Mouse (Mus musculus): Measurements from ENCODE around the gene Sema3g. TPM values are rescaled to one million over a fixed set of nuclear protein-coding genes. Genes with fewer than 3 reads are reported as not detected.

Sema3g gene
- polyA plus RNA-seq, 1 experiment: 38.8 TPM

DNA sequence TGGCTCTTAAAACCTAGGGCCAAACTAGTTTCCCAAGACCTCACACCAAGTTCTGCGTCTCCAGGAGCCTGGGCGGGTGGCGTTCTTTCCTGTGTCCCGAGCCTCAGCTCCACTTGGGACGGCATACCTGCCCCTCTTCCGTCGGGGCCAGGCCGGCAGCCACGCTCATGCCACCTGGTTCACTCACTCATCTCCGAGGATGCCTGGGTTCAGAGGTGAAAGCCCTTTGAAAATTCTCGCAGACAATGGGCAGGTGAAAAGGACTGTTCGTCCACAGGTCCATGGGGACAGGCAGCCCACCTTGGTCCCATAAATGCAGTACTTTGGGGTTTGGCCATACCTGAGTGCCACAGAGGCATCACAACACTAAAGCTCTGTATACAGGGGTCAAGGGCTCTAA, 33.5 kb upstream of the Sema3g start:
- DNase-seq: no peak
- Histone ChIP-seq H3K4me1 (ENCODE audit: control insufficient read depth, insufficient read depth, low read length) (peaks cover 39% of the 10 kb centered on the region), H3K27ac (ENCODE audit: insufficient read depth, low read depth, low read length) (peak overlapping the region; percentile 6; the same call in 1 of the 2 replicates), H3K27me3 (replicated peaks; ENCODE audit: control insufficient read depth, insufficient read depth, low read length) (no peaks in the 10 kb centered on the region), H3K36me3 (ENCODE audit: control insufficient read depth, insufficient read depth, low read length) (peaks cover 12% of the 10 kb centered on the region), H3K4me3 (ENCODE audit: insufficient read depth, low read depth, low read length) (no peak overlapping the region)
- no peak for TF ChIP-seq CTCF (conservative IDR thresholded peaks at IDR 0.05; ENCODE audit: insufficient read depth, insufficient read length, low read depth, low read length)
- TF ChIP-seq POLR2A (IDR thresholded peaks at IDR 0.05; ENCODE audit: low read depth, low read length): no peak
- WGBS: 88% methylated on average over 12 of the region's 12 CpGs

GRCm38 (mm10) chr14:31186656-31187055, 31.0 kb upstream of the Sema3g start:
- peak; percentile 91 for DNase-seq
- peaks cover 12% of the 10 kb centered on the region for H3K36me3 ChIP-seq (ENCODE audit: control insufficient read depth, insufficient read depth, low read length)
- TF ChIP-seq CTCF (conservative IDR thresholded peaks at IDR 0.05; ENCODE audit: insufficient read depth, insufficient read length, low read depth, low read length) (no peak), POLR2A (IDR thresholded peaks at IDR 0.05; ENCODE audit: low read depth, low read length) (no peak)
- H3K27me3 ChIP-seq (replicated peaks; ENCODE audit: control insufficient read depth, insufficient read depth, low read length): no peaks in the 10 kb centered on the region
- H3K4me3 ChIP-seq (ENCODE audit: insufficient read depth, low read depth, low read length): no peak overlapping the region
- H3K4me1 ChIP-seq (ENCODE audit: control insufficient read depth, insufficient read depth, low read length): peaks cover 28% of the 10 kb centered on the region
- peak overlapping the region; percentile 22; the same call in 1 of the 2 replicates for H3K27ac ChIP-seq (ENCODE audit: insufficient read depth, low read depth, low read length)
- 26% methylated on average over 4 of the region's 4 CpGs for WGBS

- Histone ChIP-seq H3K4me3 (ENCODE audit: insufficient read depth, low read depth, low read length) (no peak overlapping the region), H3K27ac (ENCODE audit: insufficient read depth, low read depth, low read length) (0 out of 2 replicates have a peak overlapping the region, but pooled peaks have one; percentile 3), H3K36me3 (ENCODE audit: control insufficient read depth, insufficient read depth, low read length) (peaks cover 12% of the 10 kb centered on the region), H3K4me1 (ENCODE audit: control insufficient read depth, insufficient read depth, low read length) (peaks cover 9% of the 10 kb centered on the region), H3K27me3 (replicated peaks; ENCODE audit: control insufficient read depth, insufficient read depth, low read length) (no peaks in the 10 kb centered on the region)
- peak; percentile 53 for DNase-seq
- TF ChIP-seq POLR2A (IDR thresholded peaks at IDR 0.05; ENCODE audit: low read depth, low read length) (no peak), CTCF (conservative IDR thresholded peaks at IDR 0.05; ENCODE audit: insufficient read depth, insufficient read length, low read depth, low read length) (no peak)
- 78% methylated on average over 6 of the region's 6 CpGs for WGBS
Observed at GRCm38 (mm10) chr14:31188771-31189181, 28.9 kb upstream of the Sema3g start.

DNA sequence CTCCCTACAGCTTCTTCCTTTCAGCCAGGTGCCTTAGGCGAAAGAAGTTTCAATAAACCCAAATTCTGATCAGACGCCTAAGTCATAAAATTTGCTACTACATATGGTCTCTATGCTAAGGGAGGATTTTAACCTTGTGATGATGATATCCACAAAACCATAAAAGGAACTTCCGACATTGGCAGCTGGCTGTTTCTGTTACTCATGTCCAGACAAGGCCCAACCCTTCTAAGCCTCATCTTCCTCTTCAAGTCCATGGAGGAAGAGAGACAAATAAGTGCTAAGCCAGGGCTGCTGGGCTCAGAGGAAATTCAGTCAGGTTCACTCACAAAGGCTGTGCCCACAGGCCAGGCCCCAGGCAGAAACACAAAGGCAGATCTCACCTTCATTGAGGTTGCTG, 28.3 kb upstream of the Sema3g start:
- Histone ChIP-seq H3K36me3 (ENCODE audit: control insufficient read depth, insufficient read depth, low read length) (peaks cover 11% of the 10 kb centered on the region), H3K27ac (ENCODE audit: insufficient read depth, low read depth, low read length) (0 out of 2 replicates have a peak overlapping the region, but pooled peaks have one; percentile 3), H3K4me3 (ENCODE audit: insufficient read depth, low read depth, low read length) (no peak overlapping the region), H3K4me1 (ENCODE audit: control insufficient read depth, insufficient read depth, low read length) (peaks cover 9% of the 10 kb centered on the region; the same call in 1 of the 2 replicates), H3K27me3 (replicated peaks; ENCODE audit: control insufficient read depth, insufficient read depth, low read length) (no peaks in the 10 kb centered on the region)
- TF ChIP-seq POLR2A (IDR thresholded peaks at IDR 0.05; ENCODE audit: low read depth, low read length) (no peak), CTCF (conservative IDR thresholded peaks at IDR 0.05; ENCODE audit: insufficient read depth, insufficient read length, low read depth, low read length) (no peak)
- no peak for DNase-seq
- 85% methylated on average over 3 of the region's 3 CpGs for WGBS

- WGBS: 39% methylated on average over 2 of the region's 2 CpGs
- H3K4me1 ChIP-seq (ENCODE audit: control insufficient read depth, insufficient read depth, low read length): peaks cover 14% of the 10 kb centered on the region; the same call in 1 of the 2 replicates
- no peaks in the 10 kb centered on the region for H3K27me3 ChIP-seq (replicated peaks; ENCODE audit: control insufficient read depth, insufficient read depth, low read length)
- no peak overlapping the region for H3K27ac ChIP-seq (ENCODE audit: insufficient read depth, low read depth, low read length)
- DNase-seq: no peak
- H3K4me3 ChIP-seq (ENCODE audit: insufficient read depth, low read depth, low read length): no peak overlapping the region
- H3K36me3 ChIP-seq (ENCODE audit: control insufficient read depth, insufficient read depth, low read length): peaks cover 1% of the 10 kb centered on the region; the same call in 1 of the 2 replicates
- TF ChIP-seq POLR2A (IDR thresholded peaks at IDR 0.05; ENCODE audit: low read depth, low read length): no peak
- no peak for TF ChIP-seq CTCF (conservative IDR thresholded peaks at IDR 0.05; ENCODE audit: insufficient read depth, insufficient read length, low read depth, low read length)
Observed at GRCm38 (mm10) chr14:31191936-31192335, 25.7 kb upstream of the Sema3g start.

GRCm38 (mm10) chr14:31193791-31194190, 23.9 kb upstream of the Sema3g start:
- WGBS: 77% methylated on average over 7 of the region's 7 CpGs
- peaks cover 7% of the 10 kb centered on the region; the same call in 1 of the 2 replicates for H3K4me1 ChIP-seq (ENCODE audit: control insufficient read depth, insufficient read depth, low read length)
- no peaks in the 10 kb centered on the region; the same call in 1 of the 2 replicates for H3K36me3 ChIP-seq (ENCODE audit: control insufficient read depth, insufficient read depth, low read length)
- no peak for DNase-seq
- TF ChIP-seq CTCF (conservative IDR thresholded peaks at IDR 0.05; ENCODE audit: insufficient read depth, insufficient read length, low read depth, low read length): no peak
- TF ChIP-seq POLR2A (IDR thresholded peaks at IDR 0.05; ENCODE audit: low read depth, low read length): no peak
- no peak overlapping the region for H3K4me3 ChIP-seq (ENCODE audit: insufficient read depth, low read depth, low read length)
- no peak overlapping the region for H3K27ac ChIP-seq (ENCODE audit: insufficient read depth, low read depth, low read length)
- no peaks in the 10 kb centered on the region for H3K27me3 ChIP-seq (replicated peaks; ENCODE audit: control insufficient read depth, insufficient read depth, low read length)

GRCm38 (mm10) chr14:31194441-31194840, 23.2 kb upstream of the Sema3g start:
- H3K36me3 ChIP-seq (ENCODE audit: control insufficient read depth, insufficient read depth, low read length): no peaks in the 10 kb centered on the region; the same call in 1 of the 2 replicates
- peaks cover 7% of the 10 kb centered on the region; the same call in 1 of the 2 replicates for H3K4me1 ChIP-seq (ENCODE audit: control insufficient read depth, insufficient read depth, low read length)
- H3K27me3 ChIP-seq (replicated peaks; ENCODE audit: control insufficient read depth, insufficient read depth, low read length): no peaks in the 10 kb centered on the region
- DNase-seq: no peak
- no peak for TF ChIP-seq CTCF (conservative IDR thresholded peaks at IDR 0.05; ENCODE audit: insufficient read depth, insufficient read length, low read depth, low read length)
- TF ChIP-seq POLR2A (IDR thresholded peaks at IDR 0.05; ENCODE audit: low read depth, low read length): no peak
- no peak overlapping the region for H3K27ac ChIP-seq (ENCODE audit: insufficient read depth, low read depth, low read length)
- H3K4me3 ChIP-seq (ENCODE audit: insufficient read depth, low read depth, low read length): no peak overlapping the region
- WGBS: 68% methylated on average over 2 of the region's 2 CpGs
